Mouse (Mus musculus) T-cell, adult 2 months (primary cell): ENCODE data around the gene Gm17093.
"Not testable (repeated sequence)": the region's sequence is repeated elsewhere in the genome, so short reads cannot be mapped to it uniquely, and the experiment has no call there.

Experiments
- DNase-seq: peaks from one replicate; pipeline ENCODE4 v3.0.0; 2022; ENCODE audit warnings: low spot score

Gm17093 gene

DNA sequence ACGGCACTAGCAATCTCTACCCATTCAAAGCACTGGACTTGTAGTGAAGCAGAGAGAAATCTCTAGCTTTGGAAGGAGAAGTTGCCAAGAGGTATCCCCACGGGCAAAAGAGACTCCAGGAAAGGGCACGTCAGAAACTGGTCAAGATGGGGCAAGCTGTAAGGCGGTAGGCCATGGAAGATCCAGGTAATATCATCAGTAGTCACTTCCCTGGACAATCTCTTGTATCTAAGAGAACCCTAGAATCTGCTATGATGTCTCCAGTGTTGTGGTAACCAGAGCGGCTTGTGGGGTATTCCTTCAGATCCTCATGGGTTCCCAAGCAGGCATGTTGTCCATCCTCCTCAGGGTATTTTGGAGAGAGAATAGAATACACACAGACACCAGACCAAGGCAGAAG is at the start of gene Gm17093:
TSS of gene Gm17093 (plus strand) at position 301 of the 400 bp plus-strand sequence.
- DNase-seq, result not testable (repeated sequence)

DNA sequence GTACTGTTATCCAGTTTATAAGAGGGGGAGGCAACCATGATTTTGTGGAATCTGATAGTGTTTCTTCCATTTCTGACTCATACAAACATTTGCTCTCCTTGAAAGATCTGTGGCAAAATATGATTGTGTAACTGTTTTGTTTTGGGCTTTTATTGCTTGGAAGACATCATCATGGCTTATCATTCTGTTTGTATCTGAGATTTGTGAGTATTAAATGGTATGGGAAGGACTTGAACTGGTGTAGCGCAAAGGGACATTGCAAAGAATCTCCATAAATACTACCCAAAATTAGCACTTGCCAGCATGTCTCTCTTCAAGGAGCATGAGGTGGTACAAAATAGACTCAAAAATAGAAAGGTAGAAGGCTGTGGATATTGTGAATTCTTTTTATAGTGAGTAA is 25.9 kb upstream of the Gm17093 start, which contains the start of gene BC061237:
TSS of gene BC061237 (plus strand) at position 301 of the 400 bp plus-strand sequence.
- DNase-seq, result not testable (repeated sequence)

DNA sequence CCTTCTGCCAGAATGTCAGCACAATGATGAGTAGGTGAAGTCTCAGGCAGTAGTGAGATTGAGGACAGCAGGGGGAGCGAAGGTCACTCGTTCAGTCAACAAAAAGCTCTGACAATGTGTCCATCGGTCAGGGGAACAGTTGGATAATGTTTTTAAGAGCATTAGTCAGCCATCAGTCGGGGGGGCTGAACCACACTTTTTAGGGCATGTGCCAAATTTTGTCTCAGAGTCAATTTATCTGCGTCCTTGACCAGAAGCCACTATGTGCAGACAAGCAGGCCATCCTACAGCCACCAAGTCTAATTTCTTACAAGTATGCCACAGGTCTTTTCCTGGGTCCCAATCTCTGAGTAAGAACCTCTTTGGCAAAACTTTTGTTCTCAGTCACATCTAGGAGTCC is 29.9 kb downstream of the Gm17093 start:
- DNase-seq, result not testable (repeated sequence)
